ENCODE assay signal across 13 mouse cellular contexts in the genomic region with DNA sequence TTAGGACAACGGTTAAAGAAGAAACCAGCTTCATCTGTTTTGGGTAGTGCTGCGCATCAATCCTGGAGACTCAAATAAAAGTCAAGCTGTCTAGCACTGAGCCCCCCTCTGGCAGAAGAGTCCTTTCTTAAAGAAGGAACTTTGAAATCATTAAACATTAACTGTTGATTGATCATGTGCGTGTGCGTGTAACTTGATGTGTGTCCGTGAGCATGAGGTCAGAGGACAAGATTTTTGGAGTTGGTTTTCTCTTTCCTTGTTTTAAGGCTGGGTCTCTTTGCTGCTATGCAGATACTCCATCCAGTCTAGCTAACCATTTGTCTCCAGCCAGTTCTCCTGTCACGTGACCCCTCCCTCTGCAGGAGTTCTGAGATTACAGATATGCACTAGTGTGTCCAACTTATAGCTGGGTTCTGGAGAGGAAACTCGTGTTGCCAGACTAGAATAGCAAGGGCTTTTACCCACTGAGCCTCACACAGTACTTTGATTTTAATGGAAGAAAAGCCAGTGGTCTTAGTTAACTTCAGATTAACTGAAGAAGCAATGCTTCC.
"Had no signal": no experiment of that assay in that cellular context is flagged by ENCODE, and none has a peak within 500 bp of the region (broad histone marks: within the 10 kb centered on the region; RNA-seq: fewer than 3 reads in every experiment).

No protein-coding gene starts in this region.

- H3K36me3 ChIP-seq: limb, embryonic 10.5 days; midbrain, embryonic 10.5 days; neural tube, embryonic 12.5 days had no signal

- H3K9me3 ChIP-seq: limb, embryonic 10.5 days; midbrain, embryonic 10.5 days; neural tube, embryonic 12.5 days had no signal

- DNase-seq: kidney, postnatal 14 days; layer of hippocampus, adult 9-11 months; lung, adult 2 months; lung, postnatal 36 days; midbrain, embryonic 14.5 days; thymus, postnatal 14 days had no signal

- H3K9ac ChIP-seq: liver, embryonic 14.5 days; neural tube, embryonic 12.5 days had no signal

- ATAC-seq: intestine, embryonic 16.5 days; lung, postnatal 0 days had no signal

- H3K27ac ChIP-seq: limb, embryonic 10.5 days; liver, embryonic 14.5 days; midbrain, embryonic 10.5 days; neural tube, embryonic 12.5 days; stomach, postnatal 0 days had no signal

- H3K27me3 ChIP-seq: neural tube, embryonic 12.5 days had no signal

- H3K4me2 ChIP-seq: neural tube, embryonic 12.5 days had no signal

- H3K4me3 ChIP-seq: limb, embryonic 10.5 days; midbrain, embryonic 10.5 days; neural tube, embryonic 12.5 days had no signal

- H3K4me1 ChIP-seq: midbrain, embryonic 10.5 days; neural tube, embryonic 12.5 days had no signal
